Mouse (Mus musculus) myocyte (in vitro differentiated cells): ENCODE measurements around the gene Cxcr5.
A peak's percentile ranks its signal among the peaks of the same experiment; 100 is the strongest.

Source experiments
- POLR2A ChIP-seq: IDR thresholded peaks from one replicate; pipeline ENCODE4 v1.6.1; 2011; ENCODE audit warnings: low read depth, mild to moderate bottlenecking, control low read depth, moderate library complexity; ENCODE audit not compliant: insufficient read length
- POLR2AphosphoS2 ChIP-seq: IDR thresholded peaks from one replicate; pipeline ENCODE4 v1.6.1; 2011; ENCODE audit warnings: low read depth, control low read depth; ENCODE audit not compliant: insufficient read length
- USF1 ChIP-seq: IDR thresholded peaks from one replicate; pipeline ENCODE4 v1.6.1; 2011; ENCODE audit warnings: low read depth, mild to moderate bottlenecking, control low read depth, moderate library complexity

DNA sequence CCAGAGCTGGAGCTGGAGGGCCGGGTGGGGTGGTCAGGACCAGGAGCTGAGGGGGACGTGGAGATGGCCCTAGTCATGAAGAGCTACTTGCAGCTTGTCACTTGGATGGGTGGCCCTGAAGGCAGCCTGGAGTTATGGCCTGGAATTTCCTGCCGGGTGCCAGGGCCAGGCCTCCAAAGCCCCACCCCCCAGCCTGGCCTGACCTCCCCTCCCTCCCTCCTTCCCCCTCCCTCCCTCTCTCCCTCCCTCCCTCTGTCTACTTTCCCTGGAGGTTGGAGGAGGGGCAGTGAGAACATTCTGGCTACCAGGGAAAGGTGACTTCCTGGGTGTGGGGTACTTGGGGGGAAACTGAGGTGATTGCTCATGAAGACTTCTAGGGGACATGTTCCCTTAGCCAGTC lies 75.3 kb downstream of the Cxcr5 start:
- TF ChIP-seq POLR2A (peak; percentile 51), USF1 (no peak), POLR2AphosphoS2 (peak; percentile 42)
